Mouse (Mus musculus): ENCODE measurements around the gene Adam8.
A peak's percentile ranks its signal among the peaks of the same experiment; 100 is the strongest.

The Adam8 gene

DNA sequence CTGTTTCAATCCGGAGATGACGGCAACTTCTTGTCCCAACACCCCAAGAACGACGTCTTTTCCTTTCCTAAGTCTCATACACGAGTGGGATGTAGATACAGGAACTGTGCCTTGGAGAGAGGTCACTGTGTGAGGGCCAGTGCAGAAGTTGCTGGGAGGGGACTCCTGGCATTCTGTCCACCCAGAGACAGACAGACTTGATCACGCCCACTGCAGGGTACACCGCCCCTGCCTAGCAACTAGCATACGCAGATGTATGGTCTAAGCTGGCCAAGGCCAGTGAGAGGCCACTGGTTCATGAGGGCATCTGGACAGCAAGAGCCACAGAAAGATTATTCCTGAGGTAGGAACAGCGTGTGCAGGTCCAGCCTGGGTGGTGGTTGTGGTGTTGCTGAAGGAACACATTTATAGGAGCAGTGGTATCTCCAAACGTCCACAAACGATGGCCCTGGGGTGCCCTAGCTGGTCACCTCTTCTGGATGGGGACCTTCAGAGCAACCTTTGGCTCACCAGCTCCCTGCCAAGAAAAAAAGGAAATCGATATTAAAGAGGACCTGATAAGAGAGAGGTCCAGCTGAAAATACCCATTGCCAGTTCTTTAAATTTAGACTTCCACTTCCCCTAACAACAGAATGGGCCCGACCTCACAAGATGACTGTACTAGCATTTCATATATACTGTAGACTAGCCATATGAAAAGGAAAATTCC is 13.2 kb downstream of the Adam8 start:
- DNase-seq (ENCODE audit: low read depth in 2 of 2, low spot score in 2 of 2) = no peak

DNA sequence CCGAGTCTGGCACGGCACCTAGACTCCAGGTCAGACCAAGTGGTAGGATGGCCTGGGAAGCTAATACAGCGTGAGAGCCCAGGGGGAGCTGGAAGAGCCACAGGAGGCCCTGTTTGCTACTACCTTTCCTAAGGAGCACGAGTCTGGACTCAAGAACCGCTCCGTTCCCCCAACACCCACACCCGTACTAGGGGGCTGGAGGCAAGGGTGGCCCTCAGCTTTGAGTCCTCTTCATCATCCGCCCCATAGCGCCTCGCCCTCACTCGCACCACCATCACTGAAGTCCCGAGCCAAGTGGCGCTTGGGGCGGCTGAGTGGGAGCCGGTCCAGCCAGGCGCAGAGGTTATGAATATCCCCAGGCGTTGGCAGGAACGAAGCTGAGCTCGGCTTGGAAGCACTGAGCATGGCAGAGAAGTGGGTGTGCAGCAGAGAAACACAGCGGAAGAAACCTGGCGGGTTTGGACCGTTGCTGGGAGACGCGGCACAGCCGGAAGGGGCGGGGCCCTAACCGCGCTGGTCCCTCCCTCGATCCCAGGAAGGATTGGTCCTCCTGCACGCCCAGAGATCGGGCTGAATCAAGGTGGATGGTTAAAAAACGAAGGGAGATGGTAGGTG is 14.0 kb downstream of the Adam8 start, which contains the start of gene 6430531B16Rik:
TSS of gene 6430531B16Rik (minus strand) at position 478 of the 615 bp plus-strand sequence.
- DNase-seq (ENCODE audit: low read depth in 2 of 2, low spot score in 2 of 2) = peak; percentile 49 to 54

DNA sequence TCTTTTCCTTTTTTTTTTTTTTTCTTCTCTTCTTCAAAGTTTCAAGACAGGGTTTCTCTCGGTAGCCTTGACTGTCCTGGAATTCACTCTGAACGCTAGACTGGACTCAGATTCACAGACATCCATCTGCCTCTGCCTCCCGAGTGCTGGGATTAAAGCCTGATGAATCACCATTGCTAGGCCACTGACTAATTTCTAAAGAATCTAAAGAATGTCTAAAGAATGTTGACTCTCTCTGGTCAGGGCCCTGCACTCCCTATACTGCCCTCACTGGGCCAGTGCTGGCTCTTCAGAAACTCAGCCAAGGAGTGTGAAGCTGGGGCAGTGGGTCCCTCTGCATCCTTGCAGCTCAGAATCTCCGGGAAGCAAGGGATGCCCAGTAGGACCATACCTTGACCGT is 16.9 kb downstream of the Adam8 start:
- DNase-seq (ENCODE audit: low read depth in 2 of 2, low spot score in 2 of 2) = no peak

DNA sequence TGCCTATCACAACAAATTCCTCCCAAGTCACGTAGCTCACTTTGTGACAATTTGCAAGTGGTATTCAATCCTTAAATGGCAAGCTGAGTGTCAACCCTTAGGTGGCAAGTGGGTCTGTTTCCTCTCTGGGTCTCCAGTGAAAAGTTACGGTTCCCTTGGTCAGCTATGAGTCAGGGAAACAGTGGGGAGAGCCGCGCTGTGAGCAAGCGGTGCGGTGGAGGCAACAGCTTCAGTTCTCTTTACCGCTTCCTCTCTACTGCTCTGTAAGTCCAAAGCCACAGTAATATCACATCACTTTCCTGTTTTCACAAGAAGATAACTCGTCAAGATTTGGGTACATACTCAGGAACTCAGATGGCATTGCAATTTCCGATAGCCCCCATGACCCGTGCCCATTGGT is 18.1 kb downstream of the Adam8 start:
- peak in 1 of 2 experiments; percentile 26 for DNase-seq (ENCODE audit: low read depth in 2 of 2, low spot score in 2 of 2)

DNA sequence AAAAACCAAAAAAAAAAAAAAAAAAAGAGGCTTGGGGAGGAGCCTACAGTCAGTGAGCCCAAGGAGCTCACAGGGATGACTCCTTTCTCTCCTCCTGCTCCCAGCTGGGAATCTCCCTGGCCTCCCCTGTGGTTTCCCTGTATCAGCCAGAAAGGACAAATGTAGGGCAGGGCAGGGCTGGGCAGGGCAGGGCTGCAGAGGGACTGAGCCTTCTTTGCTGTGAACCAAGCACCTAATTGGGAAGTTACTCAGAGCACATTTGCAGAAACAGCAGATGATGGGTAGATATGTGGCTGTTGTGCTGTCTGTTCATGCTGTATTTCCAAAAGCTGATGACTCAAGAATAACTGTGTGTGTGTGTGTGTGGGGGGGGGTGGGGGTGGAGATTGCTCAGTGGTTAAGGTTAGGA is 19.4 kb downstream of the Adam8 start:
- DNase-seq (ENCODE audit: low read depth in 2 of 2, low spot score in 2 of 2) = no peak

DNA sequence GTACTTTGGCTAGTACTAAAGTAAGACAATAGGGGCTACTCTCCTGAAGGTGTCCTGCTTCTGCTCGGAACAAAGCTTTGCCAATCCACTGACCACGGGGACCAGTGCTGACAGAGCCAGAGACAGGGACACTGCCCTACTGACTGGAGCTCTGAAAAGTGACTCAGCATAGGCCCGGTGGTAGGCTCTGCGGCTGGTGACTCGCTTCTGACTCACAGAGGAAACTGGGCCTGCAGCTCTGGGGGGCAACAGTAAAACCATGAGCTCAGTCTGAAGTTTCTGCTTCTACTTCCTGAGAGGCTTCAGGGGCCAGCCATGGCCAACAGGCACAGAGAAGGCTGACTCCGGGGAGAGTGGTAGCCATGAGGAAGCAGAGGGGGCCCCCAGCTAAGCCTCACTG is 20.9 kb downstream of the Adam8 start:
- no peak for DNase-seq (ENCODE audit: low read depth in 2 of 2, low spot score in 2 of 2)

DNA sequence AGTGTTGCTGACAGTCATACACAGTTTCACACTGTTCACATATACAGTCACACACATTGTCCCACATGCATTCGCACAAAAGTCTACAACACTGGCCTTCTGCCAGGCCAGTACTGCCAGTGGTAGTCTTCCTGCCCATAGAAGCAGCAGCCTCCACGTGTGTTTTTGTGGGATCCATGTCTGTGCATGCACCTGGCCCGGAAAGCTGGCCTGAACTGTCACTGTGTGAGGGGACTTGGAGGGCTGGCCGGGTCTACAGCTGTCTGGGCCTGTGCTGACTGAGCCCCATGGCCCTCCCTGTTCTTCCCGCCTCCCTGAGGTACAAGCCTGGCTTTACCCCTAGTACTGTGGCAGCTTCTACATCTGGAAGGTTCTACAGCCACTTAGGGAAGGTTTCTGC is 21.4 kb downstream of the Adam8 start:
- no peak for DNase-seq (ENCODE audit: low read depth in 2 of 2, low spot score in 2 of 2)

DNA sequence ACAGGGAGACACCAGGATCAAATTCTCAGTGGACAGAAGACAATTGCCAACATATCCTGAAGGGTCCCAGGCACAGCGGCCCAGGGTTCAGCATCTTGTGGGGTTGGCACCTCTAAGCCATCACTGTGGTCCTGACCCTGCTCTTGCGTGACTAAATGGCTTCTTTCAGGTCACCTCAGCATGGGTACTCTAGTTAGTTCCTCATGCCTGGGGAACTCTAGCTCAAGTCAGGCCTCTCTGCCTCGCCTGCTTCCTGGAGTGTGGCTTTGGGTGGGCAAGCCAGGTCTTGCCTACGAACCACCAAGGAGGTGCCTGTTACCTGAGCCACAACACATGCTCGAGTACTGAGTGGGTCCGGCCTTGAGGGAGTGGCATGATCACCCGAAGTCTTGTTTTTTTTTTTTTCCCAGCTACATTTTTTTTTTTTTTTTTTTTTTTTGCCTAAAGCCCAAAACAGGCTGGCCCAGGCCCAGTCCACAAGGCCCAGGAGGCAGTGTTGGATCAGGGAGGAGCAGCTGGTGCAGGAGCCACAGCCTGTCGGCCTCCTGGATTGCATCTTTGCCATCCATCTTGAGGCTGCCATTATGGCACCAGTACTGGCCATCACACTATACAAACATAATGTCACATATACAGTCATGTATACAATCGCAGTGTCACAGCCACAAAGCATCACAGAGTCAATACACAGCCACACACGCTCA is 22.0 kb downstream of the Adam8 start:
- DNase-seq (ENCODE audit: low read depth in 2 of 2, low spot score in 2 of 2) = no peak

DNA sequence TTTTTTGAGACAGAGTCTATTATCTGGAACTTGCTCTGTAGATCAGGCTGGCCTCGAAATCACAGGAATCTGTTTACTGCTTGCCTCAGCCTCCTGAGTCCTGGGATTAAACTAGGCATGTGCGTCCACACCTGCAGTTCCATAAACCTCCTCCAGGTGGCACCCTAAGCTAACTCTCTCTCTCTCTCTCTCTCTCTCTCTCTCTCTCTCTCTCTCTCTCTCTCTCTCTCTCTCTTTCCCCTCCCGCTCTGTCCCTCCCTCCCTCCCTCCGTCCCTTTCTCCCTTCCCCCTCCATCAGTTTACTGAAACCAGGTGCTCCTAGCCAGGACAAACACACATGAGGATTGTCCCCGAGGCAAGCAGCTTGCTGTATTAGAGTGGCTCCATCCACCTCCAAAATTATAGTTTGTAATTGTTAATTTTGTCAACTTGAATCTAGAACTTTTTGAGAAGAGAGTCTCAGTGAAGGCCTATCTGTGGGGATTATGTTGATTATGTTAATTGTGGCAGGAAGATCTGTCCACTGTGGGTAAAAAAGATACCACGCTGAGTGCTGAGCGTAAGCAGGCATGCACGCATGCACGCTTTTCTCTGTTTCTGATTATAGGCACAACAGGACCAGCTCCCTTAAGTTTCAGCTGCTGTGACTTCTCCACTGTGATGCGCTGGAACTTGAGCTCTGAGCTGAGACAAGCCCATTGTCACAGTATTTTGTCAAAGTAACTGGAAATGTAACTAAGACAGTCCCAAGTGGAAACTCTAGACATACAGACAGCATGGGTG is 22.8 kb downstream of the Adam8 start:
- peak; percentile 71 to 82 for DNase-seq (ENCODE audit: low read depth in 2 of 2, low spot score in 2 of 2)

DNA sequence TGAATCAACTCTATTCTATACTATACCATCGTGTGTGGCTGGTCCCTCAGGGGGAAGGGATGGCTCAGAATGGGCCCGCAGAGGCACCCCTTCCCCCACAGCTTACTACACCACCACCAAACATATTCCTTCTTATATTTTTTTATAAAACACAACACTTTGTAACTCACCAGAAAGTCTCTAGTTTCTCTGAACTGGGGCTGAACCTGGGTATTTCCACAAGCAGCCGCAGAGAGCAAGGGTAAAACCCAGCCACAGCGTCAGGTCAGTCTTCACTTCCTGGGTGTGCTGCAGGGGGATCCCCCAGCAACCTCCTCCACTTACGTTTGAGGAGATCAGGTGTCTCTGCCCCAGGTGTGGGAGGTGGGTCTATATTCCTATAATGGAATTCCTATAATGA is 23.9 kb downstream of the Adam8 start:
- DNase-seq (ENCODE audit: low read depth in 2 of 2, low spot score in 2 of 2) = peak; percentile 34 to 48

DNA sequence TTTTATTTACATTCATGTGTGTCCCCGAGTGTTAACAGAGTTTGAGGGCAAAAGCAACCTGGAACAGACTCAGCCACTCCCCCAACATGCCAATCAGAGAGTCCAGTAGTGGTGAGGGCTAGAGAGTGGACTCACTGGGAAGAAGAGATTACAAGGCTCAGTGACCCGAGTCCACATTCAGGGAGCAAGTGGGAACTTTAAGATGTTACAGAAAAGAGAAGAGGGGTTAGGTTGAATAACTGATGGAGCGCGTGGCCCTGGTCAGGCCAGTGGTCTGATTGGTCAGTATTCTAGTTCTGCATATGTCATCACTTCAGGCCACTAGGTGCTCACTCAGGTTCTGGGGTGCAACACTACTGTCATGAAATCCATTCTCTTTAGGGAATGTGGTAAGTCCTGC is 25.2 kb downstream of the Adam8 start:
- no peak for DNase-seq (ENCODE audit: low read depth in 2 of 2, low spot score in 2 of 2)

DNA sequence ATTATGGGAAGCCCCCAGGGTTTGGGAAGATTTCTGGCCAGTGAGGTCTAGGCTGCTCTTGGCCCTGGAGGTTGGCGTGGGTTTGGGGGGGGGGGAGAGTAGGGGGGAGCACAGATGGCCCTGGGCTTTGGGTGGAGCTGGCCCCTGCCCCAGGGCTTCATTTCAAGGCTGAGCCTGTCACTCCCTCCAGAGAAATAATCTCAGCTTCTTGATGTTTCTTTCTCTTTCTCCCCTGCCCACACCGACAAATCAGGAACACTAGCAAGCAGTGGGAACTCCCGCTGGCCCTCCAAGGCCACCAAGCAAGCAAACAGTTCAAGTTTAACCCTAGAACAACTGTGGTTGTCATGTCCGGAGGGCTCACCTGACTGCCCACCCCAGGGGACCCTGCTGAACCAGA is 28.5 kb downstream of the Adam8 start:
- DNase-seq (ENCODE audit: low read depth in 2 of 2, low spot score in 2 of 2) = no peak

DNA sequence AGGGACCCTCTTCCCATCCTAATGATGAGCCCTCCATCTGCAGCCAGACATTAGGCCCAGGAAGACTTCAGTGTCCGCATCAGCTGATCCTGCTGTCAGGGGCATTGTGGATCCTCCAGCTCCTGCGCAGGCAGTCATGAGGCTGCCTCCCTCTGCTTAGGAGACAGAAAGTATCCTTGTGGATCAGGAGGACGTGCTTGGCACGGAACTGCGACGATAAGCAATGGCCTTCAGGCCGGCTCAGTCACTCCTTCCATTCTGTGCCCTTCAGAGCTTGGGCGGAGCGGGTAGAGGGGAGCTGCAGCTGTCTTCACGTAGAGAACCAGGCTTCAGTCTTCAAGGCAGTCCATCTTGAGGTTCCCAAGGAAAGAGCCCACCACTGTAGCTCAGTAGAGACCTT is 31.2 kb downstream of the Adam8 start:
- DNase-seq (ENCODE audit: low read depth in 2 of 2, low spot score in 2 of 2) = no peak

DNA sequence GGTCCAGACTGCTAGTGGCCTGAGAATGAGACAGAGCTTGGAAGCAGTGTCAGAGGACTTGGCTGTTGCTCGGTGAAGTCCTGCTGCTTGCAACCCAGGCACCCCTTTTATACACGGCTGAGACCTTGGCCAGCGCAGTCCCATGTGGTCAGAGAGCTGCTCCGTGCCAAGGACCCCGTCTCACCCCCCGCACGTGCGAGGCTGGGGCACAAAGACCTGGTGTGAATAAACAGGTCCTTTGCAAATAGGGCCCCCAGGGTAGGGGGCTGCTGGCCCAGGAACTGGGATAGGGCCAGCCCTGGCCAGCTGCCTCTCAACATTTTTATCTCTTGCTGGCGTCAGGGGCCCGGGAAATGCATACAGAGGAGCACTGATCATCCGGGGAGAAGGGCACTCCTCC is 34.4 kb downstream of the Adam8 start:
- DNase-seq (ENCODE audit: low read depth in 2 of 2, low spot score in 2 of 2) = no peak

DNA sequence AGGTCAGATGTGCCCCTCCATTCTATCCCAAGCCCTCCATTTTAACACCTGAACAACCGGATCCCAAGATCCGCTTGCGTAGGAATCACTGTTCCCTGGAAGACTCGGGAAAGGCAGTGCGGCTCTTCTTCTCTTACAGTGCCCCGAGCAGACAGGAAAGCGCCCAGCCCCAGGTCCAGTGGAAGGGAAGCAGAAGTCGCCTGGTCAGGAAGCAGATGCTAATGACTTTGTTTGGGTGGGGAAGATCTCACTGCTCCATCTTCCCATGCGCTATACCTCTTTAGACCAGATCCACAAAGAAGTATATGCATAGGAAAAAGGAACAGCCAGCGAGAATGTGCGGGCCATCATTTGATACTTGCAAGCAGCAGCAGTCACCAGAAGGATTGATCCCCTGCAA is 34.9 kb downstream of the Adam8 start:
- no peak for DNase-seq (ENCODE audit: low read depth in 2 of 2, low spot score in 2 of 2)

DNA sequence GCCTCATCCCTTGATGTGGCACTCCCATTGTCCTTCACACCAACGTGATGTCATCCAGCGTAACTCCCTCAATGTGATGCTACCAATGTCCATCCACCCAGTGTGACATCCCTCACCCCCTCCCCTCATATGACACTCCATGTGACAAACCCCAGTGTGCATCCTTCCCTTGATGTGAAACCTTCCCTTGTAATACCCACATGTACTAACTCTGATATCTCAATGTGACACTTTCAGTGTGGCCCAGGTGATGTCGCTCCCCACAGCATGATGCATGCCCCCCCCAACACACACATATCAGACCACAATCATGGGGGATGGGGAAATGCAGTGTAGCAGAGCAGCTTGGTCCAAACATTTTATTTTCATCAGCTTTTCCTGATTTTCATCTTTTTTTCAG is 35.7 kb downstream of the Adam8 start:
- no peak for DNase-seq (ENCODE audit: low read depth in 2 of 2, low spot score in 2 of 2)

DNA sequence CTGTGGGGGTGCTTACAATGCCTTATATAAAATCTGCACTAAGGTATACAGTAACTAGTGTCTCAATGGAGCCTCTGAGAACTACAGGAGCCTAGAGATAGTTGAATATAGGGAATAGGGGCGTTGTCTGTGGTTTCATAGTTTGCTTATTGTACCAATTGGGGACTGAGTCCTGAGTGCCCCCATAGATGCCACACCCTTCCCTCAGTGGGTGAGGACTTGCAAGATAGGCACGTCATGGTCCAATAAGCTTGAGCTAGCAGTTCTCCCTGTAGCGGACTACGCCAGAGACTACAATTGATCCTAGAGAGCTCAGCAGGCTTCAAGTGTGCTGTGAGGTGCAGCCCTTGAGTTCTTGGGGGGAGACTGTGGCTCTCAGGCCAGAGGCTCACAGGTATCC is 36.9 kb downstream of the Adam8 start:
- DNase-seq (ENCODE audit: low read depth in 2 of 2, low spot score in 2 of 2) = no peak

DNA sequence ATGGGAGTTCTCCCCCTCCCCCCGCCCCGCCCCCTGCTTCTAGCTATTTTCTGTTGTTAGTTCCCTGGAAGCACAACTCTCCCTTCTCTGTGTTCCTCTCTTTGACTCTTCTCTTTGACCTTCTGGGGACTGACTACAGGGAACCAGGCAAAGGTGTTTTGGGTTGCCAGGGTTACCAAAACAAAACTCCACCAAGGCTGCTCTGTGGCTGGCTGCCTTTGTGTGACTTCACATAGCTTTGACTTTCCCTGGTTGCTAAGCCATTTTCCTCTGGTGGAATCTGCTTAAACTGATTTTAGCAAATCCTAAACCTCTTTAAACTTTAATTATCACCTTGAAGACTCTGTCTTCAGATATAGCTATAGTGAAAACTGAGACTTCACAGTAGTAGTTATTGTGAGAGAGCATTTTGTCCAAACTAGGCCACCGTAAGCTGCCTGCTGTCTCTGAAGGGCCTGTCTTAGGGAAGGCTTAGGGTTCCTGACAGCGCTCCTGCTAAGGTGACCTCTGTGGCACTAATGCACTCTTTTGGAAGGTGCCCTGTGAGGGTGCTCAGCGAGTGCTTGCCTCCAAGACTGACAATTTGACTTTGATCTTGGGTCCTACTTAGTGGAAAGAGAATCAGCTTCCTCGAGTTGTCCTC is 40.2 kb downstream of the Adam8 start:
- no peak for DNase-seq (ENCODE audit: low read depth in 2 of 2, low spot score in 2 of 2)

DNA sequence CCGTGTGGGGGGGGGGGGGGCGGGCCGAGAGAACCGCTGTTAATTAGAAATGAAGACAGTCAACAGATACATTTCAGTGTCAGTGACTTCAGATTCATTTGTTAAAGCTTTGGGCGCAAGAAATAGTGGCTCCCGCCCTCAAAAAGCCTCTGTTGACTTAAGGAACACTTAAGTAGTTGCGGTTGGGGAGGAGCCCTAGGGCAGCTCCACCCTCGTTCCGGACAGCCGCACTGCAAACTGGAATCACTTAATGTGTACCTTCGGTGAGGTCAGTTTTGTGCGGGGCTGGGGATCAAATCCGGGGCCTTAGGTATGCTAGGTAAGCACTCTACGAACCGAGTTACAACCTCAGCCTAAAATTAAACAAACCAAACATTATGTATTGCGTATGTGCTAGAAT is 41.3 kb downstream of the Adam8 start:
- DNase-seq (ENCODE audit: low read depth in 2 of 2, low spot score in 2 of 2) = no peak

DNA sequence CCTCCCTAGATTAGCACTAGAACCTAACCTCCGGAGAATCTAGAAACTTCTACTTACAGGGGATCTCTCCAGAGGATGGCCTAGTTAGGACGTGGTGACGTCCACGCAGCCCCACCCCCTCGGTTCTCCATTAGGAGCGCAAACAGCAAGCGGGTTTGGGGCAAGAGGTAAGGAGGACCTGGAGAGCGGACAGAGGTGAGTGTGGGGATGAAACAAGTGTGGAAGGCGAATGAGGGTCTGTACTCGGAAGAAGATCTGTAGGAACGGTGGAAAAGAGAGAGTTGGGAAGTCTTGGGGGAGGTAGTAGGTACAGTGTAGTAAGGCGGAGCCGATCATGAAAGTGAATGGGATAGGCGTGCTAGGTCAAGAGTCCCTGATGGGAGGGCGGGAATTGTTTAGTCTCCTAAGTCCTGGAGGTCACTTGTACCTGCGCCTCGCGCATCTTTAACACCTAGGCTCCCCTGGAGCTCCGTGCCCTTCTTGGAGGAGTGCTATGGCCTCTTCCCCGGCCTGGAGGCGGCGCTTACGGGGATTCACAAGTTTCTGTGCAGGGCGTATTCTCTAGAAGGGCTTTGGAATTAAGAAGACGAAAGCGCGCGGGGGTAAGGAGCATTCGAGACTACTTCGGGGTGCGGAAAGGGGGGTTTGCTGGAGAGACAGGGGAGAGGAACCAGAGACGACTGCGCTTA is 41.9 kb downstream of the Adam8 start:
- DNase-seq (ENCODE audit: low read depth in 2 of 2, low spot score in 2 of 2) = peak in 1 of 2 experiments; percentile 32

DNA sequence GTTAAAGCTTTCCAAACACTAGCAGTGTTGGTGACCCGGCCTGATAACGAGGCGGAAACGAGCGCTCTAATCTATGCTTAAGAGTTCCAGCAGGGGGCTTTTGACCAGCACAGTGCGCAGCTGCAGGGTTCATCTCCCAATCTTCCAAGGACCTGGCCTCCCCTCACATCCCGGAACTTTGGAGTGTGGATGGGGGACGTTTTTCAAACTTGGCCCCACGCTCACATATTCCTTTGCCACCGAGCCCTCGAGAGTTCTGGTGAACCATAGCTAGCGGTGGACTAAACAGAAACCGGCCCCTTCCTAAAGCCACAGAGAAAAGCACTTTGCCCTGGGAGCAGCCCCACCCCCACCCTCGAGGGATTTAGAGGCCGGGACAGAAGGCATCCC is 42.5 kb downstream of the Adam8 start:
- peak in 1 of 2 experiments; percentile 44 for DNase-seq (ENCODE audit: low read depth in 2 of 2, low spot score in 2 of 2)

Data from CD8-positive naive resting alpha-beta T cell, adult 2 months (primary cell).